Mouse (Mus musculus) mouse embryonic stem cell (cell line): ENCODE results near the gene Tspoap1.

Experiments used
- in situ Hi-C, 2 experiments: fragments of 300-500 bp; cut with MboI; formaldehyde crosslinking; loops; 1 replicate in 1 of 2; 3 replicates in 1 of 2; pipeline ENCODE4 v1.14.3; 2019 to 2020; ENCODE audit warnings: low sequenced_read_pairs in 2 of 2, low pct_unique_long_range_greater_than_20kb in 1 of 2, mixed read lengths in 1 of 2; ENCODE audit not compliant: unreplicated experiment in 1 of 2

Tspoap1 gene

GRCm38 (mm10) chr11:87780130-87780529 lies 19.8 kb downstream of the Tspoap1 start:
- in situ Hi-C loops = no loop called here

DNA sequence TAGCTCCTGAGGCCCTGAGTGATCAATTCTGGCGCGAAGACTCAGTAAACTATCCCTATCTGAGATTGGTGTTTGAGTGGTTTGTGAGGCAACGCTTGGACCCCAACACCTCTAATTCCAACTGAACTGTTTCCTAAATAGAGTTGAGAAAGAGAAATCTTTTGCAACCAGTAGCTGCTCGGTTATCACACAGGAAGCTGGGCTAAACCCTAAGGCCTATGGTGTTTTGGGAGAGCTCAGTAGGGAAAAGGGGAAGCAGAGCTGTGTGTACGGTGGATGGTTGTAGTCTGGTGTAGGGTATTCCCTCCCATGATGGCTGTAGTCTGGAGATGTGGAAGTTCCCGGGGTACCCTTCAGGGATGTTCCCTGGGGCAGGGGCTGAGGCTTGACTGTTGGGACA lies 29.7 kb downstream of the Tspoap1 start:
- in situ Hi-C loops = no loop called here

GRCm38 (mm10) chr11:87793460-87793859 lies 33.1 kb downstream of the Tspoap1 start, which contains the start of gene Mpo:
Gene Mpo (plus strand): TSS chr11:87793581.
- in situ Hi-C loops = no loop called here

GRCm38 (mm10) chr11:87801711-87802275 lies 41.5 kb downstream of the Tspoap1 start:
- in situ Hi-C loops = no loop called here

DNA sequence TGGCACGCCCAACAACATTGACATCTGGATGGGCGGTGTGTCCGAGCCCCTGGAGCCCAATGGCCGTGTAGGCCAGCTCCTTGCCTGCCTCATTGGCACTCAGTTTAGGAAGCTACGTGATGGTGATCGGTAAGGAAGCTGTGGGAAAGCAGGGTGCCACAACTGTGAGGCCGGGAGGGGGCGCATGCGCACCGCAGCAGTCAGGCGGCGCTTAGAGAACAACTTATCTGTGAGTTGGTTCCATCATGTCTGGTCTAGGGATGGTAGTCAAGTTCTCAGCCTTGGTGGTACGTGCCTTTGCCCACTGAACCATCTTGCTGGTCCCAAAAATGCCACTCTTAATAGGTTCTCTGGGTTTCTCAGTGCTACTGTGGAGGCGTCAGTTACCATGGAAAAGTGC lies 42.3 kb downstream of the Tspoap1 start:
- in situ Hi-C loops = no loop called here

- in situ Hi-C loops = no loop called here
Measured at GRCm38 (mm10) chr11:87805448-87805847, 45.1 kb downstream of the Tspoap1 start.

DNA sequence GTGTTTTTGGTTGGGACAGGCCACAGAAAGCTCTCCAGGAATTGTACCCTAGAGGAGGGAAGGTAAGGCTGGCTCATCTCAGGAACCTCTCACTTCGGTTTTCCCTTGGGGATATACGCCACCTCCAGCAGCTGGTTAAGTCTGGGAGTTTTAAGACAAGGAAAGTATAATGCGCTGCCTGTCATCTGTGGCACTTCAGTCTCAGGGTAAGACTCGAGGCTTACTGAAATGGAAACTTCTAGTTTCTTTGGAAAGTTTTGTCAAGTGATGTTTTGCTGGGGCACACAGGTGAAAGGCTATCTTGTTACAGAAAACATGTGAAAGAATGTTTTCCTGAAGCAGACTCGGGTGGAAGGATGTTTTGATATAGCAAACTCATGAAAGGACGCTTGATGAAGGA lies 47.1 kb downstream of the Tspoap1 start:
- in situ Hi-C loops = no loop called here

GRCm38 (mm10) chr11:87808236-87808635 lies 47.9 kb downstream of the Tspoap1 start:
- in situ Hi-C loops = no loop called here

DNA sequence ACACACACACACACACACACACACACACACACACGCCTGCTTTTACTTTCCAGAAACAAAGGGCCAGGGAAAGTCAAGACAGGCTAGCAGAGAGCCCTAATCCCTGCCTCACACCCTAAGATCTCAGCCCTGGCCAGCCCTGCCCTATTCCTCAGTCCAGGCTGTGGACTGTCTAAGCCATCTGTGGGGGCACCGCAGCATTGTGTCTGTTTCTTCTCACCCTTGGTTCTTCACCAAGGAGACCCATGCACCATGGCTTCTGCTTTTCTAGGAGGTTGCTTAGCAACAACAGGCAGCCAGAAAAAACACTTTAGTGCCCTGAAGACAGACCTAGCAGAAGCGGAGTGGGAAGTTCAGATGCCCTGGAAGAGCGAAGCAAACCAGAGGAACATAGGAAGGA lies 51.1 kb downstream of the Tspoap1 start:
- in situ Hi-C loops = no loop called here

GRCm38 (mm10) chr11:87814831-87815230 lies 54.5 kb downstream of the Tspoap1 start:
- in situ Hi-C loops = no loop called here

DNA sequence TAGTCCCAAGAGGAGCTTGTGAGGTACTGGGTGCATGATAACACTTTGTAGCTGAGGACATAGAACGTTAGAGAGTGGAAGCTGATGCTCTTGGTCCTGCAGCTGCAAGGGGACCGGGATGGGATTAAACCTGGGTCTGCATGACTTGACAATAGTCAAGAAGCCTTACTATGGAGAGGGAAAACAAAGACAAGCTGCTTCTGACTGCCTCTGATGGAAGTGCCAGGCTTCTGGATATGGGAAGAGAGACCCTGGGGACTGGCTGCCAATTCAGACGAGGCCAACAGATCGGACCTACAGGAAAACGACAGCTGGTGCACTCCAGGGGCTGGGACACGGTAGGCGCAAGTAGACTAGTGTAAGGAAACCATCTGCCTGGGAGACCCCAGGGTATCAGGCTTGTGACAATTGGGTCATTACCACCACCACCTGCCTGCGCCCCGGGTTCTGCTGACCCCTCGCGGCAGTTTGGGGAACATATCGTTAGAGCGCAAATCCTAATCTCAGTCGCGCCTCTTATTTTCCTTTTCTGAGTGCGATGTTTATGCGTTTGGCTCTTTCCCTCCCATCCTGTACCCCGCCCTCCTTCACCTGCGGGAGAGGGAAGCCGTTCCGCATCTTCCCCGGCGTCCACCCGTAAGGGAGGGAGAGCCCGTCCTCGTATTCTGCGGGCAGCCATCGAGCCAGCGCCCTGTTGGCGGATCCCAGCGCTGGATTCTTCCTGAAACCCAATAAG lies 56.5 kb downstream of the Tspoap1 start:
- in situ Hi-C loops = no loop called here

GRCm38 (mm10) chr11:87817443-87817773 lies 57.1 kb downstream of the Tspoap1 start:
- in situ Hi-C loops = no loop called here

GRCm38 (mm10) chr11:87821502-87821901 lies 61.2 kb downstream of the Tspoap1 start:
- in situ Hi-C loops = no loop called here

GRCm38 (mm10) chr11:87828239-87828900 lies 68.0 kb downstream of the Tspoap1 start, which contains the start of gene Lpo:
Gene Lpo (minus strand): TSS chr11:87828289.
- in situ Hi-C loops = no loop called here
